Mouse (Mus musculus) cerebellum, adult (tissue): Measurements from ENCODE around the gene Tmem86b.
A peak's percentile ranks its signal among the peaks of the same experiment; 100 is the strongest.

Experiments used
- ATAC-seq: cut with Nextera tagmentation; 2 replicates; pipeline ENCODE4 v1.9.2; 2017; ENCODE audit warnings: mild to moderate bottlenecking, moderate library complexity, mixed read lengths; ENCODE audit not compliant: insufficient number of reproducible peaks, low FRiP score, low TSS enrichment

Gene Tmem86b

DNA sequence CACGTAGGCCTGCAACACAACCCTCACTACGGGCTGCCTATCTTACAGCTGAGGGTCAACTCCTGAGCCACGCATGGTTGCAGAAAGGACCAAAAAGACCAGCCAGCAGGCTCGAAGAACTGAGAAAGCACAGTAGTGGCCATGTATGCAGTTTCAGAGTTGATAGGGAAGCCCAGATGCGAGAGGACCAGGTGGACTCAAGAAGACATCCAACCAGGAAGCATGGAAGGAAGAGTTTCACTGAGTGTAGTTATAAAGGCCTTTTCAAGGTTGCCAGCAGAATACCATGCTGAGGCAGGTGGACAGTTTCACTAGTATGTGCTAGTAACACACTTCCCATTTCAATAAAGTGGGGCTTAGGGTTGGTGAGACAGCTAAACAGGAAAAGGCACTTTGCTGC is 21.5 kb upstream of the Tmem86b start:
- no peak for ATAC-seq

DNA sequence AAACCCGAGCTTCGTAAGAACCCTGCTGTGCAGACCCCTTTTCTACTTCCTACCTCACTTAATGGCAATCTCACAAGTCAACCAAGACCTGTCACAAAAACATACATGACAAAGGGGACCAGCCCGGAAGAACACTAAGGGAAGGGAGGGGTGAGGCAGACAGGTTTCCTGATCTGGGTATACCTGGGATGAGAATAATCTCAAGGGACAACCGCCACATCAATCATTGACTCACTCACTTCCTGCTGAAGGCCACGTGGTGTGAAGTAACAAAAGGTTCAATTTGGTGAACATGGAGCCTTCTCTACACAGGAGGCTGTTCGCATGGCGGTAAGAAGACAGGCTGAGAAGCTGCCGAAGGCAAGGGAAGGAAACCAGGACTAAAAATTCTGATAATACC is 20.4 kb upstream of the Tmem86b start:
- no peak for ATAC-seq

DNA sequence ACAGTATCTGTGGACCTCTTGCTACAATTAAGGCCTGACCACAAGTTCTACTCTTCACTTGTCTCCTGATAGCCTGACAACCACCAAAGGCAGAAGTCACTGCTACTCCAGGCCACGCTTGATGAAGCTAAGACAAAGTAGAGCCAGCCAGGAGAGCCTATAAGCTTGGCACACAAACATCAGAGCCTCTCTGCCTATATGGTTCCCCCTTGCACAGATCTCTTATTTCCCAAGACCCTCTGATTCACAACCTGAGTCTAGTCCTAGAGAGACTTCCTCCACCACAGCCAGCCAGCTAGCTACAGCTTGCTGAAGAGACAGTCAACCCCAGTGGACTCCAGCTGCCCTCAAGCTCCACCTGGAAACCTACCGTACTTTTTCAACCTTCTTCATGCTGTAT is 16.8 kb upstream of the Tmem86b start:
- no peak for ATAC-seq

DNA sequence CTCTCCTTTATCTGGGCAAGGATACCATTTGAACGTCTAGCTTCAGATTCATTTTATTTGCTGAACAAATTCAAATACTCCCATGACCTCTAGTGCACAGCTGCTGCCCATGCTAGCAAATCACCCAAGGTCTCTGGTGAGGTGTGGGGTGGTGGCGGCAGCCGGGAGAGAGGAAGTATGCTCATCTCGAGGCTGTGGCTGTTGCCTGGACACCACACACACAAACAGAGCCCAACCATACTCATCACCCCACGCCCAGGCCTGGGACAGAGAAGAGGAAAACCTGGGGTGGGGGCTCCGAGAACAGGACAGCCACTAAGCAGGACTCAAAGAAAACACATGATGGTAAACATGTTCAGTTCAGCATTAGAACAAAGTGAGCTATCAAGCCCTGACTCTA is 16.1 kb upstream of the Tmem86b start:
- no peak for ATAC-seq

DNA sequence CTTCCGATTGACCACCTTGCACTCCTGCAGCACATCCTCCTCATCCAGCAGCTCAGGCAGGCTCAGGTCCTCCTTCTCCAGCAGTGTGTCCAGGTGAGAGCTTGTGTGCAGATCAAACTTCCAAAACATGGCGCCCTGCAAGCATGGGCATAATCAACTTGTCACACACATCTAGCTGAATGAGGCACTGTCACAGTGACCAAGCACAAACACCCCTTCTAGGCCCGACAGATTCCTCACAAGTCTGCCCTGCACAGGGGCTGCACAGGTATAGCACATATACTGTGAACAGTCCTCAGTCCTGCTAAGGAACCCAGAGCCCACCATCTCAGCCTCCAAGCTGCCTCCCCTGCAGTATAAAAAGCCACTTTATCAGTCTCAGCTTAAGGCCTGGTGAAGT is 15.6 kb upstream of the Tmem86b start:
- ATAC-seq, result no peak

DNA sequence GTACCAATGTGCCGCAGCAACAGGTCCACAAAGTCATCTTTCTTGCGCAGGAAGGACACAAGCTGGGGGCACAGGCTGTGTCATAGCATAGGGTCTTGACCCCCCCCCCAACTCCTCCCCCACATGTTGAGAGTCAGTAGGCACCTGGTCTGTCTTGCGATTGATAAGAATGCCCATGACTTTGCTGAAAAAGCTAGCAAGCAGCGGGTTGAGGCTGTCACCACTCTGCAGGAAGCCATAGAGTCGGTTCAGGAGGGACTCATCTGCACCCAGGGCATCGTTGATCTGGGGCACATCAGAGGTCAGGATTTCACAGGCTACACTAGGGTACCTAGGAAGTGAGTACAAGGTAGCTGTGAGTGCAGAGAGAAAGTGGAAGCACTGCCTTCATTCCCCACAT is 12.0 kb upstream of the Tmem86b start:
- no peak for ATAC-seq

DNA sequence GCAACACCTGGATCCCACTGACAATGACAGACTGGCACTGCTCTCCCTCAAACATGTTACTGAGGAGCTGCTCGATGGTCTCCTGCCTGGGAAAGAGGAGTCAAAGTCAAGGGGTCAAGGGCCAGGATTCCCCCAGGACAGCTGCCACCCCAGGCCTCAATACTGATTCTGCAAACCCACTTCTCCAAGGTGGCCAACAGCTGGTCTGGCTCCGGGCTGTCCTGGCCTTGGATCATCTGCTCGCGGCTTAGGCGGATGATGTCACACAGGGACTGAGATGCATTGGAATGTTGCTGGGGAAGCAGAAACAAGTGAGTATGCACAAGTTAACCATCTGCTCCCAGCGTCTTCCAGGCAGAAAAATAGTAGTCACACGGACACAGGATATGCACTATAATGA is 10.7 kb upstream of the Tmem86b start:
- ATAC-seq, result no peak

DNA sequence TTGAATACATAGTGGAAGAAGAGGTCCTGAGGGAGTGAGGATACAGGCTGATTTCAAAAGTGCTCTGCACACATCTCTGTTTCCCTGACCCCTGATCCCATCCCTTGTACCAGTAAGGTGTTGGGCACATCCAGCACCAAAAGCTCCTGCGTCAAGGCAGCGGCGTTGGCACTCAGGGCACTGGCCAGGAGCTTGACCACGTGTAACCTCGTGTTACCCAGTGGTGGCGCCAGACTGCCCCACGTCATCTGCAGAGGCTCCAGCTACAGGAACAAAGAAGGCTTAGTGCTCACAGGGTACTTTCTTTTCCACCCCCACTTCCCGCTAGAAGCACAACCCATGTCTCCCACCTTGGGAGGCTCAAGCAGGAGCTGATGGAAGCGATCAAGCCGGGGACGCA is 9.9 kb upstream of the Tmem86b start:
- ATAC-seq, result no peak

DNA sequence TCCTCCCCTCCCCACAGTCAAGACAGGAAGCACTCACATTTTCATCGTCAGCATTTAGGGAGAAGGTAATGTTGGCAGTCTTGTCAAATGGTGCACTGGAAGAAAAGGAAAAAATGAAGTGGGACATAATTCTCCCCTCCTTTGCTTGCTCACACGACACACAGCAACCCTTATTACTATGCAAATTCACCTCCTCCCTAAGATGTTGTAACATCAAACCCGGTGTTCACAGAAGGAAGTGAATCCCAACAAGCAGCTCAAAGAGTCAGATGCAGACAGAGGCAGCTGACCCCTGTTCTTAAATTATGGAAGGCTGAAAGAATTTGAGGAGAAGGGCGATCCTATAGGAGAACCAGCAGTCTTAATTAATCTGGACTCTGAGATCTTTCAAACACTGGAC is 5.0 kb upstream of the Tmem86b start:
- no peak for ATAC-seq

DNA sequence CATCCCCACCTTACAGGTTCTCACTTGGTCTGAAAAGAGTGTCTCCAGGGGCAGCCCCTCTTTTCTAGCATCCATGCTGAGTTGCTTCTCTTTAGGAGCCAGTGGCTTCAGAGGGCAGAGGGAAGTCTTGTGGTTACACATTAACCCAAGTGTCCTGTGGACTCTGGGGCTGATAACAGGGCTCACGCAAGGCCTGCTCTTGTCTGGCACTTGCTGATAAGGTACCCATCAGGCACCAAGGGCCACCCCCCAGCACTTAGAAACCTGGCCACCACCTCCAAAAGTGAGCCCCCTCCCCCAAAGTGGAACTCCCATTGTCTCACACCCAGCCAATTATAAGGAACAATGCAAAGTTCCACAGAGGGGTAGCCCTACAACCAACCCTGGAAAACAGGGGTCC is 1.0 kb downstream of the Tmem86b start:
- ATAC-seq, result no peak

DNA sequence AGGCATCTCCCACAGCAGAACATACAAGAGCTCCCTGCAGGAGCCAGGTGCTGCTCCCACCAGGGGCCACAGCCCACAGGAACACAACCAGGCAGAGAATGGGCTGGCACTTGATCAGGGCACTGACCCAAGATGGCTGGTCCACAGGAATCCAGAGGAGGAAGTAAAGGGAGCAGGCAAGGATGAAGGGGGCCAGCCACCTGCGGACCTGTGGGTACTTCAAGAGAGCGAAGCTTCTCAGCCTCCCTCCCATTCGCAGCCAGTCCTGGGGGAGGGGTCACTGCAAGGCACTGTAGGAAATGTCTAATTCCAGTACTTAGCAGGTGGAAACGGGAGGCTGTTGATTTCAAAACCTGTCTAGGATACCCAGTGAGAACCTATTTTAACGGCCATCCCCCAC is 1.6 kb downstream of the Tmem86b start:
- no peak for ATAC-seq

DNA sequence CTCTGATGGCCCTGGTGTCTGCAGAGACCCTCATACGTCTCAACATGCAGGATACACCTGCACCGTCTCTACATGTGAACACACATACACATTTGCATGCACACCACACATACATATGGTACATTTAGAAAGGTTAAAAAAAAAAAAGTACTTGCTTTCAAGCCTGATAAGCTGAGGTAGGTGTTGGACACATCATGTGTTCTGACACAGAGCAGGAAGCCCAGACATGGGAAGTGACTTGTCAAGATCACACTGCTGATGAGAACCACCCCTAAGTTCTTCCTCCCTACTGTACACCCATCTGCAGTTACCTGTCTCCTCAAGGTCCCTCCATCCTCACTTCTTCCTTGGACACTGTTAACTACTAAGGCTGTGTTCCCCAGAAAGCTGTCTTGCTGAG is 5.3 kb downstream of the Tmem86b start:
- no peak for ATAC-seq

DNA sequence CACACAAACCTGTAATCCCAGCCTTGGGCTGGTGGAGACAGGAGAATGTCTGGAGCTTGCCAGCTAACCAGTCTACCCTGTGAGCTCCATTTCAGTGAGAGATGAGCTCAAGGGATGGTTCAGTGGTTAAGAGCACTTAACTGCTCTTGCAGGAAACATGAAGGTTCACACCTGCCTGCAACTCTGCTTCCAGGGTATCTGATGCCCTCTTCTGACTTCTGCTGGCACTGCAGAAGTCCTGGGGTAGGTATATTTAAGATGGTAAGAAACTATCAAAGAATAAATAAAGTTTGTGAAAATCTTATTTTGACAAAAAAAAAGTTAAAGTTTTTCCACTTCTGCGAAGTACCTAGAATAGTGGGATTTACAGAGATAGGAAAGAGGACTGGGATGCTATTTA is 6.9 kb downstream of the Tmem86b start:
- ATAC-seq, result no peak

DNA sequence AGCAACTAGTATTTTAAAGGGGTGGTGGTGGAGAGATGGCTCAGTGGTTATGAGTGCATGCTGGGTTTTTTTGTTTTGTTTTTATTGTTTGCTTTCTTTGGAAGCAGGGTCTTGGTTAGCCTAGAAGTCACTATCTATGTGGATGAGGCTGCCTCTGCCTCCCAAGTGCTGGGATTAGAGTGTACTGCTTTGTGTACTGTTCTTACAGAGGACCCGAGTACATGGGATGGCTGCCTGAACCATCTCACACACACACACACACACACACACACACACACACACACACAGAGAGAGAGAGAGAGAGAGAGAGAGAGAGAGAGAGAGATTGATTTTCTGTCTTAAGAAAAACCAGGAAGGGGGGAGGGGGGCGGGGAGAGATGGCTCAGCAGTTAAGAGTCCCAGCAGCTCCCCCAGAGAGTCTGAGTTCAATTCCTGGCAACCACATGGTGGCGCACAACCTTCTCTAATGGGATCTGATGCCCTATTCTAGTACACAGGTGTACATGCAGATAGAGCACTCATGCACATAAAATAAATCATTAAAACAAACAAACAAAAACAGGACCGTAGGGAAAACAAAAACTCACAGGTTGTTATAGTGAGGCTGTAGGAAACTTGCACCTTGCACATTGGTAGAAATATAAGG is 7.6 kb downstream of the Tmem86b start:
- no peak for ATAC-seq

DNA sequence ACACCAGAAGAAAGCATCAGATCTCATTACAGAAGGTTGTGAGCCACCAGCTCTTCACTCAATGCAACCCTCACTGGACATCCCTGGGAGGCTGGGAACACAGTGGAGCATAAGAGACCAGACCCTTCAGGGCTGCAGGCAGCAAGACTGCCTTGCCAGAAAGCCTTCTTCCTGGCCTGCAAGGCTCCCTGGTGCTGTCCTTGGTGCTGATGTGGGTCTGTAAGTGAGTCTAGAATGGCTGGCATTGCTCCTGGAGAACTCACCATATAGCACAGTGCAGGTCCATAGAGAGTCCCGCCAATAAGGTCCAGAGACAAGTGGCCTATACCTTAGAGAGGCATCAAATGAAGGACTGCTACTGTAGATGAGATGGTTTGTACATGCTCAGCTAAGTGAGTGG is 11.2 kb downstream of the Tmem86b start:
- no peak for ATAC-seq

DNA sequence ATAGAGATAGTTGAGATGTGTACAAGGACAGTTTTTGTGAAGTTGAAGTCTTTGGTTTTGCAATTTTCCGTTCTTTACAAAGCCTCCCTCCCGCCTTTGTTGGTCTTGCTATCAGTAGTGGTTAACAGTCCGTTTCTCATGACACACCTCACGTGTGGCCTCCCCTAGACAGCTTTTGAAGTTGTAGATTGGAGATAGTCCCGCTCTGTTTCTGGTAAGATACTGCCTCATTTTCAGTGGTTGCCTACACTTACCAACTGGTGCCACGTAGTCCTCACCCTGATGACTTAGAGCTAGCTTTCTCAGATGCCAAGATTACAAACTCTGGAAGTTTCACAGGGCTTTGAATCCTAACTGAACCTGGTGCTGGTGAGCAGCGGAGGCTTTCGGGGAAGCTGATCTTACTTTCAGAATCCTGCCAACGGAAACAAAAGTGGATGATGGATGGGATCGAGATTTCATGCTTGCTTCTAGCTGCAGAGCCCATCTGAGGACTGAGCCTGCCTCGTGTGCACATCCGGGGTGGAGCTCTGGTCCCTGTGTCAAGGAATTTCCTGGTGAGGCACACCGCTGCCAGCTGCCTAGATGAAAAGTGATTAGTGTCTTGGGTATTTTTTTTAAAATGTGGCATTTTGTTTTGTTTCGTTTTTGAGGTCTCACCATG is 17.4 kb downstream of the Tmem86b start:
- no peak for ATAC-seq

DNA sequence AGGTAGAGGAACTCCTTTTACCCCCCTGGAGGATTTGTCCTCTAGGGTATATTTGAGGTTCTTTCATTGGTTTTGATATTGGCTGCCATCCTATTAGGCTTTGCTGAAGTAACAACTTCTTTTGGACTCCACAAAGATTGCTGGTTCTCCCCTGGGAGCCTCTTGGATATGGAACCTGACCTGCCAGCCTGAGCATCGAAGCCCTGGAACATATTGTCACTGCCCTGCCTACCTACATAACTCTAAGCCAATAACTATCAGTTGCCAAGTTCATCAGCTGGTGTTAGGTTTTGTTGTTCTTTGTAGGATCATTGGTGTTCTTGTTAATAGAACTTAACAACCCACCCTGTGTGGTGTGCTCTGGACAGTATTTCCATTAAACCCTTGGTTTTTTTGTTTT is 18.3 kb downstream of the Tmem86b start:
- ATAC-seq, result no peak

DNA sequence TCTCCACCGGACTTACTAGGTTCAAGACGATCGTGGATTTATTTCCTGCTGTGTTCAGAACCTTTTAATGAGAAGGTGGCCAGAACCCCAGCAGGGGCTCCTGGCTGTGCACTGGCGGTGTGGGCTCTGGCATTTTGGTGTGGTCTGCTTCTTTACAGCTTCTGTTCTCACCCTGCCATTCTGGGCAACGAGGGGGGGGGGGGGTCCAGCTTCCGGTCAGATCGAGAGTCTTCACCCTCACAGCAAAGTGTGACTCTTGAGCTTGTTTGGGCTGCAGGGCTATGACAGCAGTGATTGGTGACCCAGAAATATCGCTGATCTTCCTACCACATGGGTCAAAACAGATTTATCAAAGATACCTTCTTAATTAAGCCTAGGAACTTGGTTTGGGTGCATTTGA is 18.8 kb downstream of the Tmem86b start:
- no peak for ATAC-seq

DNA sequence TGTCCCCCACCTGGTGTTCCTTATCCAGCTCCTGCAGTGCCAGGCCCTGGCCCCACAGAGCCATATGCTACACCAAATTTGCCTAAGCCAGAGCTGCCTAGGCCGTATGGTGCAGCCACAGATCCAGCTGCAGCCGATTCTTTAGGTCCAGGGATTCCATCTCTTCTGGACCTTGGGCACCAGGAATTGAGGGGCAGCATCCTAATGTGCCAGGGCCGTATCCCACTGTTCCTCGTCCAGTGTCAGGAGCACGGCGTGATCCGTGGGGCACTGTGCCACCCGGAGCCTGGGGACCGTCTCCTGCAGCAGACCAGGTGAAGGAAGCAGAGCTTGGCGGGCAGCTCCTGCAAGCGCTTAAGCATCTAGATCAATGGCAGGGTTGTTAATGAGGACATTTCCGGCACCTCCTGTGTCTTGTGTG is 19.3 kb downstream of the Tmem86b start:
- peak; percentile 70; the same call in 1 of the 2 replicates for ATAC-seq

DNA sequence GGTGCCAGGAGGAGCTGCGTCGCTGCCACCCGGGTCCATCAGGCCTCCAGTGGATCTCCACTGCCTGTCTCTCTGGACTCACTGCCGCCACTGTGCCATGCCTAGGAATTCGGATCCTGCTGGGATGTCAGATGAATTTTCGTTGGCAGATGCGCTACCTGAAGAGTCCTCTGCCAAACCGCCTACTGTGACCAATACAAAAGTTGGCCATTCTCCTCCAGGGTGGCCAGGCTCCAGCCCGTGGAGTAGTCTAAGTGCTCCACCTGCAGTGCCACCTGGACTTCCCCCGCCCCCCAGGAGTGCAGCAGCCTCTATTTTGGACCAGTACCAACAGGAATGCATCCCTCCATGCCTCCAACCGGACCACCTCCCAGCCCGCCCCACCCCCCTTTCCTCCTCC is 19.7 kb downstream of the Tmem86b start:
- ATAC-seq, result peak; percentile 77; the same call in 1 of the 2 replicates

DNA sequence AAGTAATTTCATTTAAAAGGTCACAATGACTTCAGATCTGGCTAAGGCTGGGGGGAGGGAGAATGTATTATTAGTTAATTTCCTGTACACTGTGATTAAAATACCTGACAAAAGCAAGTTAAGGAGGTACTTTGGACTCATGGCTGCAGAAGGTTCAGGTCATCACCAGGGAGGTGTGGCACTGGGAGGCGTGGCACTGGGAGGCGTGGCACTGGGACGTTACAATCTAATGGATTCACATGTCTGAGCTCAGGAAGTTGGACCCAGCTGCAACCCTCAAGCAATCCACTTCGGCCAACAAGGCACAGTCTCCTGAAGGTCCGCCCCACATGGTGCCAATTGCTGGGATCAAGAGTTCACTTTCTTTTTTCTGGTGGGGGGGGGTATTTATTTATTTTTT is 23.2 kb downstream of the Tmem86b start:
- no peak for ATAC-seq

DNA sequence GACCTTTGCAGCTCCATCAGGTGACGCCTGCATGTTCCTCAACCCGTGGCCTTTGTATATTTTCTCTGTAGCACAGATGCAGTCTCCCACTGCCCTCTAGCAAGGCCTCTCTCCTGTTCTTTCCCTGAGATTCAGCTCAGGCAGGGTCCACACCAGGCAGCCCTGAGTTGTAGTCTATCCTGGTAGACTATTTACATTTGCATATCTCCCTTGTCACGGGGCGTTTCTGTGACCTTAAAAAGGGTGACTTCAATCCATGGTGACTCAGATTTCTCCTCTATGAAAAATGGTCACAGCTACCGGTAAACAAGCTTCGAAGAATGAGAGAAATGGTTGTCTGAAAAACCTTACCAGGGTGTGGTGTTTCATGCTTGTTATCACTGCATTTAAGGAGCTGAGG is 27.3 kb downstream of the Tmem86b start, which contains the start of gene Ptprh:
Ptprh (minus strand) TSS at position 169 of the 400 bp plus-strand sequence.
- no peak for ATAC-seq
